Mouse (Mus musculus) heart, embryonic 16.5 days (tissue): ENCODE results near the gene Hspb2. TPM values are rescaled to one million over a fixed set of nuclear protein-coding genes. Genes with fewer than 3 reads are reported as not detected.

Experiments used
- ATAC-seq: fragments of 200-750 bp; cut with Nextera tagmentation; replicated peaks from 2 replicates; pipeline ENCODE4 v1.8.0; 2017; ENCODE audit warnings: moderate number of reproducible peaks; ENCODE audit not compliant: insufficient read depth, low FRiP score; ENCODE audit errors: extremely low read depth
- H3K27ac ChIP-seq: fragments of 300-500 bp; sonication (generic); 2 replicates; pipeline ENCODE4 v1.5.1; 2014; ENCODE audit warnings: mild to moderate bottlenecking, low read length, control low read depth, moderate library complexity
- H3K27me3 ChIP-seq: fragments of 300-500 bp; sonication (generic); 2 replicates; pipeline ENCODE4 v1.6.1; 2014; ENCODE audit warnings: low read length, mixed read lengths; ENCODE audit not compliant: control insufficient read depth, insufficient read depth
- H3K36me3 ChIP-seq: fragments of 300-500 bp; sonication (generic); 2 replicates; pipeline ENCODE4 v1.6.1; 2014; ENCODE audit not compliant: control insufficient read depth, insufficient read depth
- H3K4me1 ChIP-seq: fragments of 300-500 bp; sonication (generic); 2 replicates; pipeline ENCODE4 v1.6.1; 2014; ENCODE audit warnings: low read length, mixed read lengths; ENCODE audit not compliant: control insufficient read depth, insufficient read depth
- H3K4me2 ChIP-seq: fragments of 300-500 bp; sonication (generic); 2 replicates; pipeline ENCODE4 v1.6.1; 2014; ENCODE audit warnings: low read depth, mild to moderate bottlenecking, control low read depth, low read length
- H3K4me3 ChIP-seq: fragments of 300-500 bp; sonication (generic); 2 replicates; pipeline ENCODE4 v1.5.1; 2014; ENCODE audit warnings: mild to moderate bottlenecking, control low read depth, low read length
- H3K9ac ChIP-seq: fragments of 300-500 bp; sonication (generic); 2 replicates; pipeline ENCODE4 v1.6.1; 2014; ENCODE audit warnings: low read length, control low read depth
- H3K9me3 ChIP-seq: fragments of 300-500 bp; sonication (generic); replicated peaks from 2 replicates; pipeline ENCODE4 v1.6.1; 2016; ENCODE audit warnings: low read length; ENCODE audit not compliant: control insufficient read depth
- WGBS: fragments of 180-500 bp; shearing (Covaris S2); extraction: QIAGEN DNeasy Blood & Tissue Kit; methylation state at CpG from one replicate; pipeline ENCODE4 v1.1.7; 2014; 5-methylcytosine and 5-hydroxymethylcytosine counted together
- polyA plus RNA-seq: library from polyadenylated mRNA; unstranded; fragments of >200 nt; fragmentation: Nextera tagmentation; extraction: Ambion mirVana; gene quantifications from 2 replicates; pipeline ENCODE4 v1.2.1, GENCODE M21; 2015

The Hspb2 gene
- polyA plus RNA-seq, result 242 and 286 TPM in 2 replicates

GRCm38 (mm10) chr9:50752054-50752602 is at the start of gene Hspb2:
Gene Hspb2 (minus strand): TSS chr9:50752354.
- Histone ChIP-seq H3K27ac (peak within 1 kb of the TSS; percentile 99), H3K4me2 (peak within 1 kb of the TSS; percentile 73), H3K4me1 (peaks cover 12% of the 10 kb centered on the region), H3K9me3 (no peaks in the 10 kb centered on the region), H3K4me3 (peak within 1 kb of the TSS; percentile 69), H3K27me3 (no peaks in the 10 kb centered on the region), H3K36me3 (peaks cover 13% of the 10 kb centered on the region), H3K9ac (peak within 1 kb of the TSS; percentile 88)
- WGBS, result 32% methylated on average over 14 of the region's 14 CpGs
- peak; percentile 72 for ATAC-seq

- WGBS, result 57% methylated on average over 2 of the region's 2 CpGs
- Histone ChIP-seq H3K9ac (no peak overlapping the region), H3K27me3 (no peaks in the 10 kb centered on the region), H3K4me2 (no peak overlapping the region), H3K27ac (no peak overlapping the region), H3K36me3 (peaks cover 19% of the 10 kb centered on the region), H3K9me3 (no peaks in the 10 kb centered on the region), H3K4me1 (no peaks in the 10 kb centered on the region), H3K4me3 (no peak overlapping the region)
- ATAC-seq, result 0 out of 2 replicates have a peak, but pooled peaks have one; percentile 45
Observed at GRCm38 (mm10) chr9:50800985-50801384, 48.8 kb upstream of the Hspb2 start.

GRCm38 (mm10) chr9:50798368-50798767 is 46.2 kb upstream of the Hspb2 start:
- Histone ChIP-seq H3K27ac (no peak overlapping the region), H3K36me3 (peaks cover 19% of the 10 kb centered on the region), H3K4me2 (no peak overlapping the region), H3K27me3 (no peaks in the 10 kb centered on the region), H3K9me3 (no peaks in the 10 kb centered on the region), H3K4me1 (no peaks in the 10 kb centered on the region), H3K4me3 (no peak overlapping the region), H3K9ac (no peak overlapping the region)
- WGBS, result 81% methylated on average over 5 of the region's 5 CpGs
- no peak for ATAC-seq

GRCm38 (mm10) chr9:50797641-50798040 is 45.5 kb upstream of the Hspb2 start:
- no peak overlapping the region for H3K27ac ChIP-seq
- H3K4me2 ChIP-seq, result no peak overlapping the region
- no peaks in the 10 kb centered on the region for H3K27me3 ChIP-seq
- no peak overlapping the region for H3K9ac ChIP-seq
- no peak overlapping the region for H3K4me3 ChIP-seq
- 94% methylated on average over 7 of the region's 7 CpGs for WGBS
- peaks cover 17% of the 10 kb centered on the region for H3K36me3 ChIP-seq
- ATAC-seq, result no peak
- H3K9me3 ChIP-seq, result no peaks in the 10 kb centered on the region
- H3K4me1 ChIP-seq, result no peaks in the 10 kb centered on the region

- no peak overlapping the region for H3K4me3 ChIP-seq
- H3K4me1 ChIP-seq, result no peaks in the 10 kb centered on the region
- H3K9me3 ChIP-seq, result no peaks in the 10 kb centered on the region
- H3K27me3 ChIP-seq, result no peaks in the 10 kb centered on the region
- WGBS, result 90% methylated on average over 8 of the region's 8 CpGs
- ATAC-seq, result no peak
- peaks cover 21% of the 10 kb centered on the region for H3K36me3 ChIP-seq
- no peak overlapping the region for H3K27ac ChIP-seq
- H3K4me2 ChIP-seq, result no peak overlapping the region
- H3K9ac ChIP-seq, result no peak overlapping the region
Observed at GRCm38 (mm10) chr9:50796776-50797175, 44.6 kb upstream of the Hspb2 start.

- Histone ChIP-seq H3K27ac (no peak overlapping the region), H3K9me3 (no peaks in the 10 kb centered on the region), H3K4me1 (no peaks in the 10 kb centered on the region), H3K36me3 (peaks cover 24% of the 10 kb centered on the region), H3K27me3 (no peaks in the 10 kb centered on the region), H3K4me2 (no peak overlapping the region), H3K4me3 (no peak overlapping the region), H3K9ac (no peak overlapping the region)
- WGBS, result 89% methylated on average over 3 of the region's 3 CpGs
- no peak for ATAC-seq
Observed at GRCm38 (mm10) chr9:50795266-50795665, 43.1 kb upstream of the Hspb2 start.

GRCm38 (mm10) chr9:50782155-50782554 is 30.0 kb upstream of the Hspb2 start:
- Histone ChIP-seq H3K27me3 (no peaks in the 10 kb centered on the region), H3K4me2 (no peak overlapping the region), H3K9me3 (no peaks in the 10 kb centered on the region), H3K4me1 (no peaks in the 10 kb centered on the region), H3K9ac (no peak overlapping the region), H3K36me3 (peaks cover 50% of the 10 kb centered on the region), H3K4me3 (no peak overlapping the region), H3K27ac (no peak overlapping the region)
- 82% methylated on average over 2 of the region's 2 CpGs for WGBS
- no peak for ATAC-seq

- 49% methylated on average over 11 of the region's 11 CpGs for WGBS
- H3K27ac ChIP-seq, result no peak overlapping the region
- H3K9ac ChIP-seq, result peak overlapping the region; percentile 93
Observed at GRCm38 (mm10) chr9:50776162-50776760, 24.1 kb upstream of the Hspb2 start.

GRCm38 (mm10) chr9:50775662-50776126 is 23.5 kb upstream of the Hspb2 start:
- Histone ChIP-seq H3K9me3 (no peaks in the 10 kb centered on the region), H3K36me3 (peaks cover 17% of the 10 kb centered on the region), H3K4me1 (peaks cover 12% of the 10 kb centered on the region), H3K4me3 (peak overlapping the region; percentile 99), H3K27me3 (no peaks in the 10 kb centered on the region), H3K4me2 (peak overlapping the region; percentile 74), H3K9ac (peak overlapping the region; percentile 93), H3K27ac (peak overlapping the region; percentile 74)
- WGBS, result 1% methylated on average over 30 of the region's 30 CpGs
- ATAC-seq, result peak; percentile 18

More at GRCm38 (mm10) chr9:50776162-50776760, 24.1 kb upstream of the Hspb2 start:
- Histone ChIP-seq H3K4me1 (peaks cover 12% of the 10 kb centered on the region), H3K36me3 (peaks cover 22% of the 10 kb centered on the region), H3K27me3 (no peaks in the 10 kb centered on the region), H3K9me3 (no peaks in the 10 kb centered on the region), H3K4me3 (peak overlapping the region; percentile 99), H3K4me2 (peak overlapping the region; percentile 74)
- ATAC-seq, result no peak
